Mouse (Mus musculus) left cerebral cortex, adult 9 months (tissue): ENCODE measurements around the gene Asb11.

Experiments used
- DNase-seq, 2 experiments: peaks; one replicate each; pipeline ENCODE4 v3.0.0; 2022; ENCODE audit warnings: low spot score in 2 of 2

Asb11 gene

DNA sequence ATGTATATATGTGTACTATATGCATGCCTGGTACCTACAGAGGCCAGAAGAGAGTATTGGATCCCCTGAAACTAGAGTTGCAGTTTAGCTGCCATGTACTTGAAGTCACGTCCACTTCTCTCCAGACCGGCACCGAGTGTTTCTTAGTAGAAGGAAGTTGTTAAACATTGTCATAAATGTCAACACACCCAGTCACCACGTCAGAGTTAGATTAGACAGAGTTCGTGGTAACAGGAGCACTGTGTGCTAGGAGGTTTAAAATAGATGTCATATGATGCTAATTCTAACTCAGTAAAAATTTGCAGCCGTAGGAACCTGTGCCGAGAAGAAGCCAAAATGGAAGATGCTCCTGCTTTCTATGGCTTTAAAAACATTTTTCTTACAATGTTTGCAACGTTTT, at the start of gene Asb11:
Gene Asb11 (plus strand): TSS at position 286 of the 400 bp plus-strand sequence.
- DNase-seq = no peak

DNA sequence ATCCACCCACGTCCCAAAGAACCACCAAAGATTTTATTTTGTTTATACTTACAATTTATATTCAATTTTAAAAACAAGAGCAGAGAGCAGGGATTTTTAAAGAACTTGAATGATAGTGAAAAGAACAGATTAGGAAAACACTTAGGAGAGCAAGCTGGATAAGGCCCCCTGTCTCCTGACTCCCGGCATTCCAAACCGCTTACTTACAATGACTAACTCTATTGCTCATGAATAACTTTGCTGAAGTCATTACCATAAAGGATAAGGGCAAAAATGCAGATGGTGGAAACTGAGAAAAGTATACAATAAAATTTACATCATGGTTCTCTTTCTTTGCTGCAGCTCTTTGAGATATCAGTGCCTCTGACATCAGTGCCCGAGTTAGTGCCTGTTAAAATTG, 42.7 kb upstream of the Asb11 start:
- DNase-seq = no peak

DNA sequence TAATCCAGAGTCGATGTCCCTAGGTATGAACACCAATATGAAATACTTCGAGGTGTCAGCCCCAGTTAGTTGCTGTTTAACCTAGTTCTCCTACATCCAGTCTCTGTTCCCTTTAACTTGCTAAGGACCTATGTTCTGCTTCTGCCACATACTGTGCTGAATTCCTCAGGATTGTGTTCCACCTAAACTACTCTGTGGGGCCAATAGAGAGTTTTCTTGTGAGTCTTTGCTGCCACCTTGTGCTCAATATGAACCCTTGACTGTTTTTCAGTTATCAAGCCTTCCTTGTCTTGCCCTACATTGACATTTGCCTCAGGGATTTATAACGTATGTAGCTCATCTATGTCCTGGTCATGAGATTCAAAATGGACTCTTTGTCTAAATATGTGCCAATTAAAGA, 38.3 kb upstream of the Asb11 start:
- DNase-seq = no peak

DNA sequence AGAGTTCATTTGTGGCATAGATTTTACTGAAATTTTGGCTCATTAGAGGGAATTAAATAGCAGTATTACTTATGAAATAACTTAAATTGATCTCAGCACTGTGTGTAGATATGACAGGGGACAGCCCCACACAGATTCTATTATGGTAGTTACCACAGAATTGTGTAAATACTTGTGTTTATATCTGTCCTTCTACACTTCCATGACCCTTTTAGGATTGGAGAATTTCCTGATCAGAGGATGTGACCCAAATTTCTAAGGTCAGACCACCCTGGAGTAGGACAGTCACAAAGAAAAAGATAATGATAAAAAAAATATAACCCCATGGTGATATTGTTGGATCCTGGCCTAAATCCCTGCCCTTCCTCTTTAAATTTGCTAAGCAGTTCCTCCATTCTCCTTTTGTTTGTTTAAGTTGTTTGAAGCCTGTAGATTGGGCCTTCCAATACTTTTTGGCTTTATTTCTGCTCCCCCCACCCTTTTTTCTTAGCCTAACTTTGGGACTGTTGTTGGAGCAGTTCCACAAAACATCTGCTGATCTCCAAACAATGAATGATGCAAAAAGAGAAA, 31.6 kb upstream of the Asb11 start:
- no peak for DNase-seq

DNA sequence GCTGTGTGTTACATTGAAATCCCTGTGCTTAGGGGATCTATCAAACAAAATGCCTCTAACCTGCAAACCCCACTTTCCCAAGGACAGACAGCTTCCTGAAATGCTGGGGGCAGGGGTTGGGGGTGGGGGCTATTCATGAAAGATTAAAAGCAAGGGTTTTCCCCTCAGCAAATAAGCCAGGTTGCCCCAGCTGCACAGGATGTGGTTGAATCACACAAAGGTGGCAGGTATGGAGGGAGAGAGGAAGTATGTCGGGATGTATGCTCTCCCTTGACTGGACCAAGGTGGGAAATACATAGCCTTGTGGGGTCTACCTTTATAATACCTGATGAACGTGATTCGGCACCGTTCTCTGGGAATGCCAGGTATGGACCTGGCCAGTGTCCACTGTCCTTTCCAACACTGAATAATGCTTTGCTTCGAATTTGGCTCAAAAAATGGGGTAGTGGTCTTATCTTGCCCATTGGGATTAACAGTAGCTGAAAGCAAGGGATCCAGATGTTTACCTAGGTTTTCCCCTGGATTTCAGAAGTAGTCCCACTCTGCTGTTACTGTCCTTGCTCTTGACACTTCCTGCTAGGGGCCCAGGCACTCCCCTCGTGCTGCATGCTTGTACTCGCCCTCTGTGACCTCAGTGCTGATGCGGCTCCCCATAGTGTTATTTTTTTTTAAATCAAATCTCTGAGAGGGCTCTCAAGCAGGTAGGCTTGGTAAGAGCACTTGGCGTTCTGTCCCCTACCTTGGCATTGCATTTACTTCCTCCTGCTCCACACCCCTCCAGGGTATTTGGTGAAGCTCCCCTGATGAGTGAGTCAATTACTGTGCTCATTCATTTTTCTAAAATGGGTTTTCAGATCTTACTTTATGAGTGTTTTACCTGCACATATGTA, 30.4 kb upstream of the Asb11 start:
- DNase-seq = no peak

DNA sequence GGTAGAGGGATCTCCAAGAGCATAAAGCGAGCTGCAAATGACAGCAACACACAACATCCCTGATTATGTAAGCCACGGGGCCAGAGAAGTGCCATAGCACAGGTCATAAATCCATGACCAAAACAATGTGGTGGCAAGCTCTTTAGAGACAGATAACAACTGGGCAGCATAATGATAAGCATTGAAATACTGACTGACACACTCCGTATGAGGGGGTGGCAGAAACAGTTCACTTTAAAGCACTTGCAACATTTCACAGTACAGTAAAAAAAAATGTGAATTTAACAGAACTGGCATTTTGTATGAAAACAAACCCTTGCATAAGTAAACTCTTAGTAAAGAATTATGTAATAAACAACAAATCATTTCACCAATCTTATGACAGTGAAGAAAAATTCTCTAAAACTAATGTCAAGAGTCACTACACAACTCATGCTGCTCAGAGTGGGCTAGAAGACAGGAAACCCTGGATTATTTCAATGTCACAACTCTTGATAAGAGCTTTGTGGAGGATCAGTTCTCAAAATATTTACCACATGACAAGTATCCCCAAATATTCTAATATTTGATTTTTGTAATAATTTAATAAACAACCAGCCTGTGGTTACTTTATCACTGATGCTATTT, 28.4 kb upstream of the Asb11 start:
- DNase-seq = no peak

DNA sequence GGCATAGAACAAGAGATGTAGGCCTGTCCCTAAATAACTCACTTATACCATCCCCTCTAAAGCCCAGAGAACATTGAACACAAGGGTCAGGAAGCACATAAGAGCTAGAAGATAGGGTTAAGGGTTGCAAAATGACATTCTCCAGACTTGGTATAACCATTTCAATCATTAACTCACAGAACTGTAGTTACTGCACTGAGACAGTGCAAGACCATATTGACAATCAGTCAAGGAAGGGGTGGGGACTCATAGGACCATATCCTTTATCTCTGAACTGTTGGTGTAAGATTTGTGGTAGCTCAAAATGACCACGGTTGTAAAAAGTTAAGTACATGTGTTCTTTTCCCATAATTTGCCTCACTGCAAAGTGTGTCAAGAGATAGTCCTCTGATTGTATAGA, 26.2 kb upstream of the Asb11 start:
- no peak for DNase-seq

DNA sequence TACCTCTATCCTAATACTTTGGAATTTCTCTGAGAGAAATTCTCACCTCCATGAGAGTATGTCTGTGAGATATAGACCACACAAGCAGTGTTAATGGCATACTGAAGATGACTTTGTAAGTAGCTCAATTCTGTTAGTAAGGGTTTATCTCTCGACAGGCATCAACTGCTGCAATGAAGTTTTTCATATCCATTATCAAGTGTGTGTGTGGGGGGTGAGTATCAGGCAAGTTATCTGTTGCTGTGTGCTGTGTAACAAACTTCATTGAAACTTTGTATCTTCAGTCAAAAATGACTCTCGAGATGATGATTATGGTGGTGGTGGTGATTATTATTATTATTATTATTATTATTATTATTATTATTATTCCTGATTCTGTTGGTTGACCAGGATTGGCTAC, 20.0 kb upstream of the Asb11 start:
- DNase-seq = no peak

DNA sequence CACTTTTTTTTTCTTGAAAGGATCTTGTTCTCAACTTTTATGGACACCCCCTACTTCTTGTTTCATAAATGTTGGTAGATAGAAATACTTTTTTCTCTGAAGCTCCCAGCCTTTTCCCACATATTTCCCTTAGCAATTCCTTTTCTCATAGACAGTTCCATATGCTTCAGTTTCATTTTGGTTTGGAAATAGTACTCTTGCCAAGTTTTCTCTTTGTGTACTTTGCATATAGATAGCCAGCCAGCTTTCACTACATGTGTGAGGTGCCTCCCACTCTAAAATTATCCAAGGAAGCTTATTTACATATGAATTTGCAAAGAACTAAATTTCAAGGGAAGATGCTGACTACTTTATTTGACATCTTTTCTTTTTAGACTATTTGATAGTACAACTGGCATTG, 18.8 kb upstream of the Asb11 start:
- peak in 1 of 2 experiments; percentile 38 for DNase-seq

DNA sequence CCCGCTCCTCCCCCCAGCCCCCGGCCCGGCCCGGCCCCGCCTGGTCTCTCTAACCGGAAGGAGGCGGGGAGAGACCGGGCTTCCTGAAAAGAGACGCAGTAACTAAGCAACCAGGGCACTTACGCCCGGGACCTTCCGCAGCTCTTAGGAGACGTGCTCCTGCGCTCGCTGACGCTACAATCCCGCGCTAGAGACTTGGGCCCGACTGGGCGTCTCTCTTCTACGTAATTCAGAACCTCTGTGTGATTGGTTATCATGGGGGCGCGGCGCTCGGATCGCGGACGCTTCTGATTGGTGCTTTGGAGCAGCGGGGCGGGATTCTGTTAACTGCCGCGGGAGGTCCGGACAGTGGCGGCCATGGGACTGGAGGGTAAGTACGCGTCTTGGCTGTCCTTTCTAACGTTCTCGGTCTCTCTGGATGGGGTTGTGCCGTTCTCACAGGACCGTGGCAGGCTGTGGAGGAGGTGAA, 17.3 kb upstream of the Asb11 start, which contains the start of gene Piga:
Gene Piga (plus strand): TSS at position 317 of the 469 bp plus-strand sequence.
- DNase-seq = peak; percentile 93 to 95

DNA sequence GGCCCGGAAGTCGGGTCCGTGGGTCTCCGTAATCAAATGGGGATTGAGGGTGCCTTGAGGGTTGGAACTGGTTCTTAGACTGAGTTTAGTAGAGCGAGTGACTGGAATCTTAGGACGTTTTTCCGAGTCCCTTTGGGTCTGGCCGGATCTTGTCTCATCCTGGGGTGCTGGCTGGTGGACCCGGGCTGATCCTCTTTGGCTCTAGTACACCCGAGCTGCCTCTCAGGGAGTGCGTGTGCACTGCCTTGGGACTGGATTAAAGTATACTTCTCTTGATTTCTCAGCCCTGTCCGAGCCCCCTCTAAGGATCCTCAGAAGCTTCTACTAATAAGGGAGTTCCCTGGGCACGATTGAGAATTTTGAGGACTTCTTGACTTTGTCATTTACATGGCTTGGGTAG, 16.8 kb upstream of the Asb11 start:
- DNase-seq = no peak

DNA sequence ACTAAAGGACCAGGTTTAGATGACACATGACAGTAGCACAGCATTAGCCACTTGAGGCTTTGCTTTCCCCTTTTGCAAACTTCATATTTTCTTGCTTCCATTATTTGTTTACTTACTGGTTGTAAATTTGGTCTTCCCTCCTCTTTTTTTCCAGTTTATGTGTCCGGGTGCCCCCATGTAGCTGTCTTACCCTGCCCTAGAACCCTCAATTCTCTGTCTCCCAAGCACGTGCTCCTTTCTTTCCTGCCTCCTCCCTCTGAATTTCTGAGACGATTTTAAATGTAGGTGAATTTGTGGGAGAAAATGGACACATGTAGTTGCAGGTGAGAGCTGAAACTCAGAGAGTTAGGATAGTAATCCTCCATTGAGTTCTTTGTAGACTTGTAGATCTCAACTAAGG, 16.3 kb upstream of the Asb11 start:
- no peak for DNase-seq

DNA sequence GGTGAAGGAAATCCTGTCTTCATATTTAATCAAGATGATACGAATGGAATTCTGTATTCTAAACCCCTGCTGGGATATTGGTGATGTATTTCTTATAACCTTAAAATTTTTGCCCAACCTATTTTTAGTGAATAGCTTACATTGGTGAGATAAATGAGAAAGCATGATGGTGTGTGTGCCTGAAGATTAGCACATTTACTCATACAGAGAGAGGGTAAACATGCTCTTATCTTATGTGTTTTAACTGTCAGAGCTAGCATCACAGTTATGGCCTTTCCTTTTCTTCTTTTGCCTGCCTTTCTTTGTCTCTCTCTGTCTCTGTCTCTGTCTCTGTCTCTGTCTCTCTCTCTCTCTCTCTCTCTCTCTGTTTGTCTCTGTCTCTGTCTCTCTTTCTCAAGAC, 12.0 kb upstream of the Asb11 start:
- DNase-seq = no peak

DNA sequence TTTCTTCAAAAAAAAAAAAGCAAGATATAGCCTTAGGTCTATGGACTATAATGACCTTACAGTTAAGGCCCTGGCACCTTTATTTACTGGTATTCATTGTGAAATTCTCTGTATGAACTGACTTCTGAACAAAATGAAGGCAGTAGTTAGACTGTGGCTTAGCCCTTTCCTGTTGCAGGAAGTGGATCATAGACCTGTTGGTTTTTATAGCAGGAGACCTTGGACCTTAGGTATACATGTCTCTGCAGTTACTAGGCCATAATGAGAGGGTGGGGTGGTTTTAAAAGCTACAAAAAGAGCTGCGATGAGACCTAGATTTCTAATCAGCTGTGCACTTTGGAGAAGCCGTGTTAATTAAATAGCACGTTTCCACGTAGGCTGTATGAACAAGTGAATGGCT, 9.5 kb upstream of the Asb11 start:
- DNase-seq = no peak

DNA sequence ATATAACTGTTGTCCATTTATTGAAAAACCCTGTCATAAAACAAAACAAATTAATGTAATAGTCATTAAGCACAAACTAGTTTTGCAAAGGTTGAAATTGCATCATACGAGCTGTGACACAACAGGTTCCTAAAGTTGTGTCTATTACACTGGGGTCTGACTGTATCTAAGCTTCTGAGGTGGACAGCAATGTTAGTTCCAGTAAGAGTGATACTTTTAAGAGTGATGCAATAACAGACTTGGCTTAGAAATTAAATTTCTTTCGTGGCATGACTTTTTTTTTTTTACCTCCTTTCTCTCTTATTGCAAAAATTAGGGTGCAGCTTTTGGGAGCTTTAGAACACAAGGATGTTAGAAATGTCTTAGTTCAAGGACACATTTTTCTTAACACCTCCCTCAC, 8.6 kb upstream of the Asb11 start:
- no peak for DNase-seq

DNA sequence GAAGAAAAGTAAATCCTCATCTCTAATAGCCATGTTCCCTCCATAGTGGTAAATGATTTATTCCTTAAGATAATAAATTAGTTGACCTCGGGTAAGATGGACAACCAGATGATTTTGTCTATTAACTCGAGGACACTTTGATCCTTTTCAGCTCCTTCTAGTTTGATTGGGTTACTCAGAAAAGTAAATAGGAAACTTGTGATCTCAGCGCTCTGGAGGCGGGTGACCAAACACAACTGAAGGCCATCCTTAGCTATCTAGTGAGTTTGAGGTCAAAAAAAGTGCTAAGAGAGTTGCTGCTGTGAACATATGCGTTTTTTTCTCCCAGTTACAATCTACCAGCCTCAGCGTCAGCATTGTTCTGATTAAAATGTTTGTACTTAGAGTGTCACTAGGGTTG, 6.2 kb upstream of the Asb11 start:
- DNase-seq = no peak

DNA sequence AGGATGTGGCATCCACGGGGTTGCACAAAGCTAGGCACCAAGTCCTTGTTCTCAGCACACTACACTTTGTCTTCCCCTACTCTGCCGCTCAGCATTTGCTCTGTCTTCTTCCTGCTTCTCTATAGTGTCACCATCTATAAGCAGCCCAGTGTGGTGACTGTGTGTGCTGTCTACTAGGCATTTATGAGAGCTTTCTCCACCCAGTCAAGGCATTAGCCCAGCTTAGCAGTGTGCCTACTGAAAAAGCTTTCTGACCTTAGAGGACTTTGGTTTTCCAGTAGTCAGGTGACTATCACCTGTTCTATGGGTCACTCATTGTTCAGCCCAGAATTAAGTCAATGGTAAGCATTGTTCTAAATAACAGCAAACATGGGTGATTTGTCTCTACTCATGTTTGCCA, 5.7 kb upstream of the Asb11 start:
- DNase-seq = no peak

DNA sequence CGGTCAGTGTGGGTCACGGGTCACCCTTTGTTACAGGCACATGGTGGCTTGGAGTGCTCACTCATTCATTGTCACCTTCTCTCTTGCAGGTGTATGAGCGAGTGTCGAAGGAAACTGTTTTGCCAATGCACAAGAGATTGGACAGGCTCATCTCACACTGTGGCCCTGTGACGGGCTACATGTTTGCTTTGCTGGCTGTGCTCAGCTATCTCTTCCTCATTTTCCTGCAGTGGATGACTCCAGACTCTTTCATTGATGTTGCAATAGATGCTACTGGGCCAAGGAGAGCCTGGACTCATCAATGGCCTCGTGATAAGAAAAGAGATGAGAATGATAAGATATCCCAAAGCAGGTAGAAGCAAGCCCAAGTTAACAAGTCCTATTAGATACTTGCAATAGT, 5.3 kb upstream of the Asb11 start:
- no peak for DNase-seq

DNA sequence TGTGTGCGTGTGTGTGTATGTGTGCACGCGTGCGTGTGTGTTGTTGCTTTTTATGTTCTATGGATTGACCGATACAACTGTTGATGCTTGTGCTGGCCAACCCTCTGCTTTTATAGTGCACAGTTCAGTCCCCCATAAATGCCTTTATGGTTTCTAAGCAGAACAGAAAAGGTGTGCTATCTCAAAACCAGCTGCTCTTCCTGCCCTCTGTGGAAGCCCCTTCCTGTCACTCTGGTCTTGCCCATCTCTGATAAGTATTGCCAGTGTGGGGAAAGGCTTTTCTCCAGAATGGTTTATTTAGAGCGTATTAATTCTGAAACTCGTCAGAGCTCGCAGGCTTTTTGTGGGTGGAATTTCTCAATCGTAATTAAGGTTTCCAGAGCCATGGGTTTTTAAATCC, 4.1 kb upstream of the Asb11 start:
- no peak for DNase-seq

DNA sequence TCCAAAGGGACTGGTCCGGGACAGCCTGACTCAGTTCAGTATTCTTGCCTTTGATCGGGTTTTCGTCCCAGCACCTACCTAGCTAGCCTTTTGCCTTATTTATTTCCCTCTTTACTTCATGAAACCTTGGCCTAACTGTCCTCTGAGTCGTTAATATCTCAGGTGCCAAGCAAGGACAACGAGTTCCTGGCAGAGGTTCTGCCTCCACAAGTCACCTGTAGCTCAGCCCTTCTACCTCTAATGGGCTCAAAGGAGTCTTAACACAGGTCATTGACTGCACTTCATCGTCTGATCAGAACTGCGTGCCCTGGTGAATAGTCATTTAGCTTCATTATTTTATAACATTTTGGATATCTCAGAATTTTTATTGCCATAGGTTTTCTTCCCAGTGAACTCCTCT, 2.7 kb downstream of the Asb11 start:
- no peak for DNase-seq

DNA sequence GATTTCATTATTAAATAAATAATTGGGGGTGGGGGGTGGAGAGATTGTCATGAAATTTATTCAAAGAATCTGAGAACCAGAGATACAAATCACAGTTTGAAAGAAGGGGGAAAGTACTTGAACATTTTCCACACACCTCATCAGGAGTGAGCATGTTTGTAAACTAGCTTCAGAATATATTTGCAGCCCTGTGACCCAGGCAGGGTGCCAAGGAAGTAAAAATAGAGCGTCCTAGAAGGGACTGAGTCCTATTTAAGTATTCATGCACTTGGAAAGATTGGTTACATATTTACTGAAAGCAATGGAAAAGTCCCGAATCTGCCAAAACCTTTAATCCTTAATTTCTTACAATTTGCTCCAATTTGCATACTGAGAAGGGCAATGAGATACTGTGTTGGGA, 3.3 kb downstream of the Asb11 start:
- DNase-seq = no peak

DNA sequence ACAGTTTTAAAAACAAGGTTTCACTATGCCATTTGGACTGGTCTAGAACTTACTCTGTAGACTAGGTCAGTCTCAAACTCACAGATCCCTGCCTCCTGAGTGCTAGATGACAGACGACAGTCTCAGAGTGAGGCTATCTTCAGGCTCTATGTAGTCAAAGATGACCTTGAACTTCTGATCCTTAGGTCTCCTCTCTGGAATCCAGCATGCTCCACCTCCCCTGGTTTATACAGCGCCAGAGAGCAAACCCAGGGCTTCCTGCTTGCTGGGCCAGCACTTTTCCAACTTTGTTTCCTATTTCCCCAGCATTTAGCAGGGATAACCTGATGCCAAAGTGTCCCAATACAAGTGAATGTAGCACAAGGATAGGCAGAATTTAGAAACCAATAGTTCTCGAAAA, 3.9 kb downstream of the Asb11 start:
- no peak for DNase-seq

DNA sequence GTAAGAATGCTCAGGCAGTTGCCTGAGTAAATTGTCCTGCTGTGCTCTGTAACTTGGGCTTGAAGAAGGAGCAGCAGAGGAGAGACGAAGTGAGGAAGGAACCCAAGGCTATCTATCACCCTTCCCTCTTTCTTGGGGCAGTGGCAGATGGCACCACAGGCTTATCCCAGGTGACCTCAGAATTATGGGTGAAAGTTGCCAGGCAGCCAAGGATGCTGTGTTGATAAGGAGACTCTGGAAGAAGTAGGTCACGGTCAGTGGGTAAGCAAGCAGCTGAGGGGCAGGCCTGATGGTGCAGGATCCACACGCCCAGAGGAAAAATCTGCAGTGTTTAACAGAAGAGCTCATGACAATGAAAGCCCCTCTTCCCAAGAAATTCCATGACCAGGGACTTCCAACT, 4.5 kb downstream of the Asb11 start:
- DNase-seq = no peak
